Mouse (Mus musculus) forebrain, embryonic 16.5 days (tissue): ENCODE measurements around the gene Hmcn1. TPM values are rescaled to one million over a fixed set of nuclear protein-coding genes. Genes with fewer than 3 reads are reported as not detected.

Experiments
- ATAC-seq: fragments of 200-750 bp; cut with Nextera tagmentation; 2 replicates; pipeline ENCODE4 v1.8.0; 2017; ENCODE audit warnings: mild to moderate bottlenecking, moderate library complexity
- H3K27ac ChIP-seq: fragments of 300-500 bp; sonication (generic); 2 replicates; pipeline ENCODE4 v1.5.1; 2014; ENCODE audit warnings: low read length, control low read depth
- H3K27me3 ChIP-seq: fragments of 300-500 bp; sonication (generic); replicated peaks from 2 replicates; pipeline ENCODE4 v1.6.1; 2014; ENCODE audit warnings: low read length; ENCODE audit not compliant: control insufficient read depth, insufficient read depth
- H3K36me3 ChIP-seq: fragments of 300-500 bp; sonication (generic); 2 replicates; pipeline ENCODE4 v1.6.1; 2014; ENCODE audit not compliant: control insufficient read depth, insufficient read depth
- H3K4me1 ChIP-seq: fragments of 300-500 bp; sonication (generic); replicated peaks from 2 replicates; pipeline ENCODE4 v1.6.1; 2014; ENCODE audit warnings: low read length; ENCODE audit not compliant: control insufficient read depth, insufficient read depth
- H3K4me2 ChIP-seq: fragments of 300-500 bp; sonication (generic); 2 replicates; pipeline ENCODE4 v1.6.1; 2014; ENCODE audit warnings: mild to moderate bottlenecking, low read length, control low read depth
- H3K4me3 ChIP-seq: fragments of 300-500 bp; sonication (generic); replicated peaks from 2 replicates; pipeline ENCODE4 v1.5.1; 2014; ENCODE audit warnings: mild to moderate bottlenecking, low read length, control low read depth
- H3K9ac ChIP-seq: fragments of 300-500 bp; sonication (generic); replicated peaks from 2 replicates; pipeline ENCODE4 v1.6.1; 2014; ENCODE audit warnings: low read depth, low read length, control low read depth
- H3K9me3 ChIP-seq: fragments of 300-500 bp; sonication (generic); 2 replicates; pipeline ENCODE4 v1.6.1; 2016; ENCODE audit warnings: low read length; ENCODE audit not compliant: control insufficient read depth
- WGBS: fragments of 180-500 bp; shearing (Covaris S2); extraction: QIAGEN DNeasy Blood & Tissue Kit; methylation state at CpG from one replicate; pipeline ENCODE4 v1.1.7; 2014; 5-methylcytosine and 5-hydroxymethylcytosine counted together
- polyA plus RNA-seq: library from polyadenylated mRNA; unstranded; fragments of >200 nt; fragmentation: Nextera tagmentation; extraction: Ambion mirVana; gene quantifications from 2 replicates; pipeline ENCODE4 v1.2.1, GENCODE M21; 2015

Hmcn1 gene
- polyA plus RNA-seq, 1 experiment from 2014 or later: 1.3 TPM

GRCm38 (mm10) chr1:151031581-151031980 lies 38.3 kb upstream of the Hmcn1 start:
- Histone ChIP-seq H3K4me3 (no peak overlapping the region), H3K4me1 (no peaks in the 10 kb centered on the region), H3K9me3 (no peaks in the 10 kb centered on the region), H3K36me3 (no peaks in the 10 kb centered on the region), H3K4me2 (no peak overlapping the region), H3K27ac (no peak overlapping the region), H3K9ac (no peak overlapping the region), H3K27me3 (no peaks in the 10 kb centered on the region)
- WGBS: 84% methylated on average over 10 of the region's 10 CpGs
- ATAC-seq: no peak

GRCm38 (mm10) chr1:151031086-151031485 lies 37.9 kb upstream of the Hmcn1 start:
- Histone ChIP-seq H3K27me3 (no peaks in the 10 kb centered on the region), H3K27ac (no peak overlapping the region), H3K9me3 (no peaks in the 10 kb centered on the region), H3K4me2 (no peak overlapping the region), H3K9ac (no peak overlapping the region), H3K4me3 (no peak overlapping the region), H3K36me3 (no peaks in the 10 kb centered on the region), H3K4me1 (no peaks in the 10 kb centered on the region)
- no peak for ATAC-seq
- 82% methylated on average over 8 of the region's 8 CpGs for WGBS

- no peaks in the 10 kb centered on the region for H3K9me3 ChIP-seq
- ATAC-seq: no peak
- WGBS: 91% methylated on average over 19 of the region's 19 CpGs
- H3K27ac ChIP-seq: no peak overlapping the region
- H3K27me3 ChIP-seq: no peaks in the 10 kb centered on the region
- H3K9ac ChIP-seq: no peak overlapping the region
- H3K4me1 ChIP-seq: no peaks in the 10 kb centered on the region
- no peak overlapping the region for H3K4me3 ChIP-seq
- H3K36me3 ChIP-seq: no peaks in the 10 kb centered on the region
- no peak overlapping the region for H3K4me2 ChIP-seq
These were observed 32.0 kb upstream of the Hmcn1 start for GRCm38 (mm10) chr1:151025049-151025773.

- no peak overlapping the region for H3K9ac ChIP-seq
- H3K4me1 ChIP-seq: no peaks in the 10 kb centered on the region
- no peak overlapping the region for H3K27ac ChIP-seq
- peak; percentile 52 for ATAC-seq
- no peak overlapping the region for H3K4me3 ChIP-seq
- no peaks in the 10 kb centered on the region for H3K9me3 ChIP-seq
- H3K27me3 ChIP-seq: no peaks in the 10 kb centered on the region
- no peak overlapping the region for H3K4me2 ChIP-seq
- WGBS: 63% methylated on average over 2 of the region's 2 CpGs
- no peaks in the 10 kb centered on the region for H3K36me3 ChIP-seq
These were observed 26.1 kb upstream of the Hmcn1 start for GRCm38 (mm10) chr1:151019273-151019890.

GRCm38 (mm10) chr1:151011056-151011455 lies 17.8 kb upstream of the Hmcn1 start:
- no peak overlapping the region for H3K27ac ChIP-seq
- H3K4me2 ChIP-seq: no peak overlapping the region
- H3K9me3 ChIP-seq: no peaks in the 10 kb centered on the region
- WGBS: 26% methylated on average over 7 of the region's 7 CpGs
- H3K36me3 ChIP-seq: no peaks in the 10 kb centered on the region
- ATAC-seq: no peak; the same call in 1 of the 2 replicates
- no peak overlapping the region for H3K9ac ChIP-seq
- H3K4me1 ChIP-seq: no peaks in the 10 kb centered on the region
- H3K4me3 ChIP-seq: no peak overlapping the region
- H3K27me3 ChIP-seq: no peaks in the 10 kb centered on the region

GRCm38 (mm10) chr1:151009115-151009797 lies 16.0 kb upstream of the Hmcn1 start:
- Histone ChIP-seq H3K27ac (no peak overlapping the region), H3K4me1 (no peaks in the 10 kb centered on the region), H3K9ac (no peak overlapping the region), H3K36me3 (no peaks in the 10 kb centered on the region), H3K27me3 (no peaks in the 10 kb centered on the region), H3K4me3 (no peak overlapping the region), H3K9me3 (no peaks in the 10 kb centered on the region), H3K4me2 (no peak overlapping the region)
- 32% methylated on average over 6 of the region's 6 CpGs for whole genome bisulfite sequencing
- peak; percentile 75 for ATAC-seq

GRCm38 (mm10) chr1:151007747-151008146 lies 14.5 kb upstream of the Hmcn1 start:
- Histone ChIP-seq H3K9me3 (no peaks in the 10 kb centered on the region), H3K4me2 (no peak overlapping the region), H3K9ac (no peak overlapping the region), H3K4me3 (no peak overlapping the region), H3K27ac (no peak overlapping the region), H3K4me1 (no peaks in the 10 kb centered on the region), H3K36me3 (no peaks in the 10 kb centered on the region), H3K27me3 (no peaks in the 10 kb centered on the region)
- ATAC-seq: no peak
- 75% methylated on average over 4 of the region's 4 CpGs for WGBS

GRCm38 (mm10) chr1:151004007-151004406 lies 10.8 kb upstream of the Hmcn1 start:
- H3K27me3 ChIP-seq: no peaks in the 10 kb centered on the region
- no peak for ATAC-seq
- H3K36me3 ChIP-seq: no peaks in the 10 kb centered on the region
- H3K4me2 ChIP-seq: no peak overlapping the region
- no peak overlapping the region for H3K9ac ChIP-seq
- 22% methylated on average over 5 of the region's 5 CpGs for WGBS
- no peaks in the 10 kb centered on the region for H3K9me3 ChIP-seq
- no peak overlapping the region for H3K4me3 ChIP-seq
- H3K4me1 ChIP-seq: no peaks in the 10 kb centered on the region
- H3K27ac ChIP-seq: no peak overlapping the region

- Histone ChIP-seq H3K27ac (no peak overlapping the region), H3K4me2 (no peak overlapping the region), H3K4me3 (no peak overlapping the region), H3K9ac (no peak overlapping the region), H3K27me3 (no peaks in the 10 kb centered on the region), H3K36me3 (no peaks in the 10 kb centered on the region), H3K4me1 (no peaks in the 10 kb centered on the region), H3K9me3 (no peaks in the 10 kb centered on the region)
- no peak for ATAC-seq
- whole genome bisulfite sequencing: 80% methylated on average over 8 of the region's 8 CpGs
These were observed 8.7 kb upstream of the Hmcn1 start for GRCm38 (mm10) chr1:151001868-151002428.
